Mouse (Mus musculus): ENCODE measurements around the gene Oaf.

GRCm38 (mm10) chr9:43206022-43206390, 33.7 kb downstream of the Oaf start:
- TF ChIP-seq MAX (IDR thresholded peaks at IDR 0.05; ENCODE audit: low read length) (no peak), CTCF (conservative IDR thresholded peaks at IDR 0.05 in 1 of 2, IDR thresholded peaks at IDR 0.05 in 1 of 2; ENCODE audit: low read depth in 2 of 2, low read length in 2 of 2) (no peak), ETS1 (conservative IDR thresholded peaks at IDR 0.05; ENCODE audit: low read depth, low read length) (no peak)

Data from CH12.LX (cell line).